Mouse (Mus musculus): Measurements from ENCODE around the gene Ilf3.

GRCm38 (mm10) chr9:21367357-21368111 lies at the start of gene Ilf3:
- TF ChIP-seq CTCF (IDR thresholded peaks at IDR 0.05; ENCODE audit: borderline replicate concordance, insufficient read depth, low read length) = no peak
- TF ChIP-seq POLR2A (IDR thresholded peaks at IDR 0.05; ENCODE audit: low read depth, low read length) = peak; percentile 90
